ENCODE assay signal across 8 mouse cellular contexts in the genomic region with DNA sequence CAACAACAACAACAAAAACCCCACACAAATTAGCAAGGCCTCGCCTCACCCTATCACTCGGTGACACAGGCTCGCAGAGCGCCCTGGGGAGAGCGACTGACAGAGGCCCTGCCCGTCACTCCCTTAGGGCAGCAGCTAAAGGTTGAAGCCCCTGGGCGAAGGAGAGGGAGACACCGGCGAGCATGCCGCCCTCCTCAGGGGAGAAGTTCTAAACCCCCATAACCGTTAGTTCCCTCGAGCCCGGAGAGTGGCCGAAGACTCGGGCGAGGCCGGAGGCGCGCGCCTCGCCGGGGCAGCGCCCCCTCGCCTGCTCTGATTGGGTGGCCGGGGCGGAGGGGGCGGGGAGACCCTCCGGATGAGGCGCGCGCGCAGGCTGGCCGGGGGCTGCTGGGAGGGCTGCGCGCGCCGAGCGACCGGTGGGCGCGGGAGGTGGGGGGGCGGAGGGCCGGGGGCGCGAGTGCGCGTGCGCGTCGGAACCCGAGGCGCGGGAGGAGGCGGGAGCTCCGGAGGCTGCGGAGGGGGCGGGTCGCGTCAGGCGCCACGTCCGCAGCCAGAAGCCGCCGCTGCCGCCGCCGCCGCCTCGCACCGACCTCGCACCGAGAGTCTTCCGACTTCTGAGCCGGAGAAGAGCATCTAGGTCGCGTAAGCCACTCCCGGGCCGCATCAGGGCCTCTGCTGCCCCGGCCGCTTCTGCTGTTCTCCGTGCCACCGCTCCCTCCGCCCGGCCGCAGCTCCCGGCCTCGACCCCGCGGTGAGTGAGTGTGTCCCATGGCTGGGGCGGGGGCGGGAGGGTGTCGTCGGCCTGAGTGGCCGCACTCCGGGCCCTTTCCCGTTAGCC. TPM values are rescaled to one million over a fixed set of nuclear protein-coding genes. Genes with fewer than 3 reads are reported as not detected.
DNase-seq lines count a peak whose midpoint lies in the region; ATAC-seq and TF ChIP-seq lines count a peak whose summit lies in the region.

Fhl4 (minus strand) TSS at position 249 of the 838 bp plus-strand sequence.
Tmem263 (plus strand) TSS at position 381 of the 838 bp plus-strand sequence.

- peak within 1 kb of the TSS; percentile 91 for H3K9ac ChIP-seq in ES-E14 (ENCODE audit: insufficient read depth, low read depth, low read length, poor library complexity, severe bottlenecking)
- peak within 1 kb of the TSS; percentile 93 for H3K9ac ChIP-seq in forebrain, embryonic 14.5 days (ENCODE audit: low read length)
- H3K9ac ChIP-seq in liver, postnatal 0 days (replicated peaks): peak within 1 kb of the TSS; percentile 84
- H3K9ac ChIP-seq in neural tube, embryonic 13.5 days: peak within 1 kb of the TSS; percentile 96

- DNase-seq in ES-E14 (ENCODE audit: low read depth, low spot score): peak; percentile 82
- DNase-seq in cerebellum, adult 11 months: peak; percentile 72
- peak; percentile 96 for DNase-seq in forebrain, embryonic 14.5 days (ENCODE audit: low spot score)
- DNase-seq in heart, postnatal 14 days: peak; percentile 90 to 94
- DNase-seq in layer of hippocampus, adult 11-12 months (ENCODE audit: low spot score): peak; percentile 75
- DNase-seq in liver, postnatal 0 days: peak; percentile 92

- no peaks in the 10 kb centered on the region for H3K36me3 ChIP-seq in ES-E14 (ENCODE audit: control insufficient read depth, insufficient read depth, low read length, poor library complexity, severe bottlenecking)
- no peaks in the 10 kb centered on the region for H3K36me3 ChIP-seq in forebrain, embryonic 14.5 days (ENCODE audit: control insufficient read depth, insufficient read depth, low read length)
- H3K36me3 ChIP-seq in liver, postnatal 0 days (replicated peaks; ENCODE audit: insufficient read depth, low read length): no peaks in the 10 kb centered on the region
- H3K36me3 ChIP-seq in neural tube, embryonic 13.5 days: no peaks in the 10 kb centered on the region
- no peaks in the 10 kb centered on the region for H3K36me3 ChIP-seq in testis, adult 2 months (ENCODE audit: control insufficient read depth, insufficient read depth, low read length)

- TF ChIP-seq POLR2A in testis, adult 2 months (IDR thresholded peaks at IDR 0.05; ENCODE audit: control insufficient read depth, low read depth, low read length): peak; percentile 82

- no peaks in the 10 kb centered on the region for H3K9me3 ChIP-seq in ES-E14 (ENCODE audit: control insufficient read depth, insufficient read depth, low read depth, low read length)
- no peaks in the 10 kb centered on the region for H3K9me3 ChIP-seq in forebrain, embryonic 14.5 days (replicated peaks; ENCODE audit: control insufficient read depth, low read length)
- H3K9me3 ChIP-seq in liver, postnatal 0 days (ENCODE audit: low read length): no peaks in the 10 kb centered on the region
- H3K9me3 ChIP-seq in neural tube, embryonic 13.5 days: no peaks in the 10 kb centered on the region

- in situ Hi-C loops in ES-E14 (cut with MboI; ENCODE audit: low sequenced_read_pairs in 2 of 2, unreplicated experiment in 2 of 2): no loop called here

- H3K27me3 ChIP-seq in forebrain, embryonic 14.5 days (replicated peaks; ENCODE audit: control insufficient read depth, insufficient read depth, low read length): no peaks in the 10 kb centered on the region
- no peaks in the 10 kb centered on the region for H3K27me3 ChIP-seq in liver, postnatal 0 days (ENCODE audit: insufficient read depth, low read length)
- no peaks in the 10 kb centered on the region for H3K27me3 ChIP-seq in neural tube, embryonic 13.5 days
- H3K27me3 ChIP-seq in testis, adult 2 months (ENCODE audit: control insufficient read depth, insufficient read depth, low read length): no peaks in the 10 kb centered on the region

- peak within 1 kb of the TSS; percentile 69 for H3K27ac ChIP-seq in ES-E14 (ENCODE audit: insufficient read depth, low read depth, low read length, poor library complexity, severe bottlenecking)
- H3K27ac ChIP-seq in forebrain, embryonic 14.5 days (ENCODE audit: low read depth, low read length): peak within 1 kb of the TSS; percentile 80
- H3K27ac ChIP-seq in liver, postnatal 0 days (ENCODE audit: low read depth): peak within 1 kb of the TSS; percentile 93
- peak within 1 kb of the TSS; percentile 90 for H3K27ac ChIP-seq in neural tube, embryonic 13.5 days (replicated peaks)
- H3K27ac ChIP-seq in testis, adult 2 months (ENCODE audit: control insufficient read depth, insufficient read depth, low read depth, low read length): peak within 1 kb of the TSS; percentile 99

- intact Hi-C loops in heart, postnatal 14 days (cut with DNase I): no loop called here

- TF ChIP-seq EP300 in liver, postnatal 0 days (IDR thresholded peaks at IDR 0.05; ENCODE audit: low read depth): no peak

- peak within 1 kb of the TSS; percentile 98 to 99 for H3K4me3 ChIP-seq in ES-E14 (ENCODE audit: insufficient read depth in 1 of 2, low read depth in 1 of 2, low read length in 2 of 2, poor library complexity in 1 of 2, severe bottlenecking in 1 of 2)
- H3K4me3 ChIP-seq in forebrain, embryonic 14.5 days (ENCODE audit: low read depth, low read length): peak within 1 kb of the TSS; percentile 94
- H3K4me3 ChIP-seq in liver, postnatal 0 days (ENCODE audit: low read depth, low read length): peak within 1 kb of the TSS; percentile 73
- H3K4me3 ChIP-seq in neural tube, embryonic 13.5 days: peak within 1 kb of the TSS; percentile 97
- H3K4me3 ChIP-seq in testis, adult 2 months (ENCODE audit: control insufficient read depth, low read depth, low read length): peak within 1 kb of the TSS; percentile 96

- no peak for TF ChIP-seq CTCF in liver, postnatal 0 days (IDR thresholded peaks at IDR 0.05; ENCODE audit: low read depth)
- TF ChIP-seq CTCF in testis, adult 2 months (IDR thresholded peaks at IDR 0.05; ENCODE audit: control insufficient read depth, insufficient read depth, insufficient replicate concordance, low read depth, low read length): no peak

- peak; percentile 97 for ATAC-seq in forebrain, embryonic 14.5 days
- peak; percentile 94 for ATAC-seq in liver, postnatal 0 days
- ATAC-seq in neural tube, embryonic 13.5 days (ENCODE audit: low read depth): peak; percentile 96

- WGBS in forebrain, embryonic 14.5 days: under 1% methylated on average over 81 of the region's 96 CpGs
- 1% methylated on average over 58 of the region's 96 CpGs for WGBS in liver, postnatal 0 days (ENCODE audit: insufficient replicate concordance)
- WGBS in neural tube, embryonic 13.5 days: under 1% methylated on average over 67 of the region's 96 CpGs

- H3K4me2 ChIP-seq in forebrain, embryonic 14.5 days (ENCODE audit: low read length): peak within 1 kb of the TSS; percentile 90
- H3K4me2 ChIP-seq in liver, postnatal 0 days (ENCODE audit: low read depth, low read length): peak within 1 kb of the TSS; percentile 97
- H3K4me2 ChIP-seq in neural tube, embryonic 13.5 days: peak within 1 kb of the TSS; percentile 97

- H3K4me1 ChIP-seq in ES-E14 (ENCODE audit: control insufficient read depth in 2 of 2, insufficient read depth in 2 of 2, low read length in 2 of 2, poor library complexity in 1 of 2): peaks cover 0 to 7% of the 10 kb centered on the region in 2 experiments; a peak in 1 of 4 replicates
- peaks cover 11% of the 10 kb centered on the region for H3K4me1 ChIP-seq in forebrain, embryonic 14.5 days (ENCODE audit: control insufficient read depth, insufficient read depth, low read length)
- H3K4me1 ChIP-seq in liver, postnatal 0 days (ENCODE audit: insufficient read depth): peaks cover 17% of the 10 kb centered on the region
- H3K4me1 ChIP-seq in neural tube, embryonic 13.5 days (replicated peaks): peaks cover 25% of the 10 kb centered on the region
- peaks cover 4% of the 10 kb centered on the region for H3K4me1 ChIP-seq in testis, adult 2 months (ENCODE audit: control insufficient read depth, insufficient read depth, low read length)

TF ChIP-seq in ES-E14, 5 proteins besides CTCF, POLR2A, EP300 and RAD21:
- TF ChIP-seq MAFK (IDR thresholded peaks at IDR 0.05; ENCODE audit: insufficient read depth, low read depth, low read length) (no peak), ZC3H11A (IDR thresholded peaks at IDR 0.05; ENCODE audit: borderline replicate concordance, low read depth, low read length) (no peak), ZNF384 (IDR thresholded peaks at IDR 0.05; ENCODE audit: low read depth, low read length) (no peak), CHD2 (IDR thresholded peaks at IDR 0.05; ENCODE audit: low read depth, low read length) (no peak), HCFC1 (IDR thresholded peaks at IDR 0.05; ENCODE audit: borderline replicate concordance, insufficient read depth, low read length) (no peak)

RNA-seq across cellular contexts. Expression of gene Fhl4, which starts in this region (rescaled TPM):
- total RNA-seq in ES-E14 (2012; rRNA removed): 1.2 and 2.0 TPM in 2 replicates
- polyA plus RNA-seq in forebrain, embryonic 14.5 days (2014; fragmentation: Nextera tagmentation; extraction: Ambion mirVana): 3.4 and 3.9 TPM in 2 replicates
- under 1 TPM; 0.41 to 0.50 TPM for total RNA-seq in heart, postnatal 14 days (2021)
- polyA plus RNA-seq in liver, postnatal 0 days (2015; fragmentation: Nextera tagmentation; extraction: Ambion mirVana): 0.25 and 0.27 TPM in 2 replicates
- polyA plus RNA-seq in neural tube, embryonic 13.5 days (2015; fragmentation: Nextera tagmentation; extraction: Ambion mirVana): 1.8 and 2.2 TPM in 2 replicates
- polyA plus RNA-seq in testis, adult 2 months (2012; rRNA removed): 1,614 and 2,043 TPM in 2 replicates

RNA-seq across cellular contexts. Expression of gene Tmem263, which starts in this region (rescaled TPM):
- 13.5 and 20.5 TPM in 2 replicates for total RNA-seq in ES-E14 (2012; rRNA removed)
- 31.4 and 39.2 TPM in 2 replicates for polyA plus RNA-seq in forebrain, embryonic 14.5 days (2014; fragmentation: Nextera tagmentation; extraction: Ambion mirVana)
- total RNA-seq in heart, postnatal 14 days (2021): 10 to 100 TPM; 17.5 to 19.5 TPM
- 15.0 and 16.3 TPM in 2 replicates for polyA plus RNA-seq in liver, postnatal 0 days (2015; fragmentation: Nextera tagmentation; extraction: Ambion mirVana)
- 62.8 and 67.6 TPM in 2 replicates for polyA plus RNA-seq in neural tube, embryonic 13.5 days (2015; fragmentation: Nextera tagmentation; extraction: Ambion mirVana)
- 5.7 and 6.4 TPM in 2 replicates for polyA plus RNA-seq in testis, adult 2 months (2012; rRNA removed)

Comparison
In these comparisons a context has a peak if more than half of its experiments do, and no peak if none do; other contexts are left out.
1. Peak in every context shown above with its lines: DNase-seq, ATAC-seq, H3K4me3 ChIP-seq and H3K27ac ChIP-seq.
2. RNA of gene Fhl4 (polyA plus RNA-seq): 1,614 to 2,043 TPM in testis, adult 2 months; 3.4 to 3.9 TPM in forebrain, embryonic 14.5 days, 1.8 to 2.2 TPM in neural tube, embryonic 13.5 days and 0.25 to 0.27 TPM in liver, postnatal 0 days; every median in the first group is over 100 times any median in the second.